Mouse (Mus musculus) spleen, postnatal 10 days (tissue): ENCODE measurements around the gene Smr3a.

Source experiments
- DNase-seq, 2 experiments: peaks; one replicate each; pipeline ENCODE4 v3.0.0; 2021 to 2022; ENCODE audit warnings: low spot score in 2 of 2

Smr3a gene

DNA sequence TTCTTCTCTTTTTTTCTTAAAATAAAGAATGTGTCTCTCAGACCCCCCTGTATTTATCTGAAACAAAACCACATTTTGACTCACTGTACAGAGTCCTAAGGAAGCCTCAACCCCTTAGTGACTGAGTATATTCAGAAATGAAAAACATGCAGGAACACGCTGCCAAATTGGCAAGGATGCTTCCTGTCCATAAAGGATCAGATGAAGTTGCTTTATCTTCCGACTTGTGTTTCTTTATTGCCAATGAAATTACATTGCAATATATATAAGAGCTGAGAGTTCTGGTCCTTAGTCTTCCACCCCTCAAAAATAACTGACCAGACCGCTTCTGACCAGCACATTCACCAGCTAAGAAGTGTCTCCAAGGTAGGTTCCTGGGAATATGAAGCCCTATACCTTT is at the start of gene Smr3a:
TSS of gene Smr3a (plus strand) at position 301 of the 400 bp plus-strand sequence.
- DNase-seq, result no peak

DNA sequence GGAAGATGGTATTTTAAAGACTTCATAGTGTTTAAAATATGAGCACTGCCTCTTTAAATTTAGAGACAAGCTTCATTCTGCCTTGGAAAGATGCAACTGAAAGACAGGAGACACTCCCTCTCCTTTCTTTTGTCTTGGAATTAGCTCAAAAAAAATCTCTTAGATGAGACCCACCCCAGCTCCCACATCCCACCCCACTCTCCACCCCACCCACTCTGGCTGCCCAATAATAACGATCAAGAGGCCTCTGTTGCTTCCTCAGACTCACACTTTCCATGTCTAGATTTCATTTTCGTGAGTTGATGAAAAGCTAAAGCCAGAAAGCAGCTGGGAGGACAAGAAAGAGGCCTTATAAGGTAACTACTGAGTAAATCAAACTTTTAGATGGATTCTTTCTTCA is 33.1 kb upstream of the Smr3a start, which contains the start of the genes 2310003L06Rik and Gm28434:
TSS of gene 2310003L06Rik (plus strand) at position 259 of the 400 bp plus-strand sequence.
TSS of gene Gm28434 (plus strand) at position 317 of the 400 bp plus-strand sequence.
- DNase-seq, result no peak

DNA sequence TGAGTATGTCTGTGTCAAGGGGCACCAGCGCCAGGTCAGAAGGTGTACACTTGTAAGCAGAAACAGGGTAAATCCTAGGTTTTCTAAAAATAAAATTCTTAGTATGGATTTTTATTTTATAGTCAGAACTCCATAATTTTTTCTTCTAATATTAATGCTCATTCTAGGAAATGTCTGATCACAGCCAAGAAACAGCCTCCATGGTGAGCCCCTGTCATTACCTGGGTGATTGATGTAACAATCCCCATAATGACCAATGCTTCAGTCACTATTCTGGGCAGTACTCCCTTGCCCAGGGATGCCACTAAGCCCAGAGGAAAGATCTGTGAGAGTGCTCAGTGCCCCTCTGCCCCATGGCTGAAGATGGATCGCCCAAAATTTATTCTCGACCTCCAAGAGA is 23.2 kb upstream of the Smr3a start, which contains the start of gene Cabs1:
TSS of gene Cabs1 (plus strand) at position 301 of the 400 bp plus-strand sequence.
- DNase-seq, result no peak

DNA sequence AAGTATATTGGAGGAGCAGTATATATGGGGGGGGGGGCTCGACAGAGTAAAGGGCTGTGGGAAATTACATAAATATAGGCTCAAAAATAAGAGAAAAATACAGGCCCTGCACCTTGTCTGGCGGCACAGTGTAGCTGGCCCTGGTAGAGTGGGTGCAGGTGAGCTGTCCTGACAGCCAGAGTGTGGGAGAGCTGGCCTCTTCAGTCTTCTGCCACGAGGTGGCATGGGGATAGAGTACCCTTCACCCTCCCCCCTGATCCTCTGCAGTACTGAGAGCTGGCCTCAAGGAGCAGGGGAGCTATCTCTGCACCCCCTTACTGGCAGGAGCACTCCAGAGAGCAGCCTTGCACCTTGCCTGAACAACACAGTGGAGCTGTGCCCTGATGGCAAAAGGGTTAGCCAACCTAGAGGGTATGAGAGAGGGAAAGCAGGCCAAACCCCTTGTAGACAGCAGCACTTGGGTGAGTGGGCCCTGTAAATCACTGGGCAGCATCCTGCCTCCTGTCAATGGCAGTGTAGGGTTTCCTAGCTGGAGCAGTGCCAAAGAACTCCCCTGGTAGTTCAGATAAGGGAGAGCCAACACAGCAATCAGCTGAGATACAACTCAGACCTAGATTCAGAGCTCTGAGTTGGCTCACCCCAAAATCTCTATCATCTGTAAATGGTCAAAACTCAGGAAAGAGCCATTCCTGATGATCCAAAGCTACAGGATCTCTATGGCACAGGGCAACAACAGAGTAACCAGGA is 19.7 kb upstream of the Smr3a start:
- DNase-seq, result no peak

DNA sequence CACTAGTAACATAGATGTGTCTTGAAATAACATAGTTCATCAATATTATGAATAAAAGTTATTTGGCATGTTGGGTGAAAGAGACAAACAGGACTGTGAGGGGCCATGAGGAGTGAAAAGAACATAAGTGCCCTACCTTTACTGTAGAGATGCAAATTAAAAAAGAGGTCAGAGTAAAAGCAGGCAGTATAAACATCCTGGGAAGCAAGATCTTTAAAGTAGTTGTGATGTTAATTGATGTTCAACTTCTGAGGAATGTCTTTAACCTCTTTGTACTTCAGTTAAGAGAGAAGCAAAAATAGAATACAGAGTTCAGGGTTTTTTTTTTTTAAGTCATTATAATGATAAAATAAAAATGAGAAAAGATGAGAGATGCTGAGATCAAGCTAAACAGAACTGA is 2.9 kb downstream of the Smr3a start:
- no peak for DNase-seq
